Mouse (Mus musculus) hindbrain, embryonic 13.5 days (tissue): ENCODE measurements around the gene Nus1. TPM values are rescaled to one million over a fixed set of nuclear protein-coding genes. Genes with fewer than 3 reads are reported as not detected.

Experiments
- polyA plus RNA-seq: library from polyadenylated mRNA; unstranded; fragments of >200 nt; fragmentation: Nextera tagmentation; extraction: Ambion mirVana; gene quantifications from 2 replicates; pipeline ENCODE4 v1.2.1, GENCODE M21; 2015

The Nus1 gene
- polyA plus RNA-seq, 1 experiment from 2014 or later = 18.6 TPM

Other genes with a start within 250 kb of the Nus1 start
- not detected in 2 replicates for gene Ros1, start 222.3 kb upstream of the Nus1 start, polyA plus RNA-seq
- gene Dcbld1, start 183.9 kb upstream of the Nus1 start, polyA plus RNA-seq = 21.8 and 25.3 TPM in 2 replicates
- gene Gm26741, start 58.8 kb upstream of the Nus1 start, polyA plus RNA-seq = not detected in 2 replicates
- gene Gopc, start 35.4 kb upstream of the Nus1 start, polyA plus RNA-seq = 24.5 and 26.0 TPM in 2 replicates
- not detected in 2 replicates for gene Nepn, start 28.6 kb upstream of the Nus1 start, polyA plus RNA-seq